Mouse (Mus musculus) urinary bladder, postnatal 4 days (tissue): Measurements from ENCODE around the gene Il25.

Experiments
- DNase-seq, 2 experiments: peaks; one replicate each; pipeline ENCODE4 v3.0.0; 2021 to 2022; ENCODE audit warnings: low spot score in 2 of 2

Il25 gene

DNA sequence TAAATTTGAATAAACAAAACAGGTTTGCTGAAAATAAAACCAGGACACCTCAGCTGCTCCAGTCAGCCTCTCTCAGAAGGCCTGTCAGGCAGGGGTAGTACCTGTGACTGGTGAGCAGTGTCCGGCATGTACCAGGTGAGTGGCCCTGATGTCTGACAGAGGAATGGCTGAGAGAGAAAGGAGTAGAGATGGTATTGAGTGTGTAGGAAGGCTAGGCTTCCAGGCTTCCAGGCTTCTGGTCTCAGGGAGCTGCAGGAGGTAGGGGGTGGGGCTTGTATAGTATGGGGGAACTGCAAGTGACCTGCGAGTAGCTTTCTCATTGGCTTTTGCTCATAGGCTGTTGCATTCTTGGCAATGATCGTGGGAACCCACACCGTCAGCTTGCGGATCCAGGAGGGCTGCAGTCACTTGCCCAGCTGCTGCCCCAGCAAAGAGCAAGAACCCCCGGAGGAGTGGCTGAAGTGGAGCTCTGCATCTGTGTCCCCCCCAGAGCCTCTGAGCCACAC lies at the start of gene Il25:
Gene Il25, plus strand, starts transcription at position 51 of the 506 bp plus-strand sequence.
- no peak for DNase-seq

DNA sequence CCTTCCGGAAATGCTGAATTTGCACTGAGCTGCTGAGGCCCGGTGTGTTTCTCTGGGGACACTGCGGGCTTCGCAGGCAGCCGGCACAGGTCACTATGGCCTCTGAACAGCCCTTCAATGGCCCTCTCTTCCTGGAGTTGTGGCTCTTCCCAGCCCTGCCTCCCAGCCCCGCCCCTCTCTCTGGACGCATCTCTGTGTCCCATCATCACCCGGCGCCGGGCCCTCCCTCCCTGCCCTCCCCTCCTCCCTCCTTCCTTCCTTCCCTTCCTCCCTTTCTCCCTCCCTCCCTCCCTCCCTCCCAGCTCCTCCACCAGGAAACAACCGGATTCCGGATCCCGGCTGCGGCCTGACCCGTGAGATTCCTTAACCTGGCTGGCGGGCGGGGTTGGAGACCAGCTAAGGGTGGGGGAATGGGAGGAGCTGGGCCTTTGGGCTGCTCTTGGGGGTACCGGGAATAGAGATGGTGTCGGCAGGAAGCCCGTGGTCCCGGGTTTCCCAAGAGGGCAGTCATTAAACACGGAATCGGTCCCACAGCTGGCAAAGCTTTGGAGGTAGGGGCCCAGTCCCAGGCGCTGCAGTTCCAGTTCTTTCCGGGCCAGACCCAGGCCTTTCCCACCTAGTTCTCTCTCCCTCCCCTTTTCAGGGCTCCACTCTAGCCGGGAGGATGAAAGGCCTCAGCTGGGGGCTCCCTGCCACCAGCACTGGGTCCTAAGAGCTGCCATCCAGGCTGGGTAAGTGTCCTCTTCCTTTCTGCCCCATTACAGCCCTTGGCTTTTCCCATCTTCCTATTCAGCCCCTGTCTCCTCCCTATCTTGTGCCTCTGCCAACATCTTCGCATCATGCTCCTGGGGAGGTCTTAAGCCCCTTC lies 49.1 kb upstream of the Il25 start, which contains the start of the genes Bcl2l2 and Gm20521:
Gene Bcl2l2, plus strand, starts transcription at position 224 of the 868 bp plus-strand sequence.
Gene Gm20521, plus strand, starts transcription at position 288 of the 868 bp plus-strand sequence.
- peak; percentile 77 to 88 for DNase-seq

DNA sequence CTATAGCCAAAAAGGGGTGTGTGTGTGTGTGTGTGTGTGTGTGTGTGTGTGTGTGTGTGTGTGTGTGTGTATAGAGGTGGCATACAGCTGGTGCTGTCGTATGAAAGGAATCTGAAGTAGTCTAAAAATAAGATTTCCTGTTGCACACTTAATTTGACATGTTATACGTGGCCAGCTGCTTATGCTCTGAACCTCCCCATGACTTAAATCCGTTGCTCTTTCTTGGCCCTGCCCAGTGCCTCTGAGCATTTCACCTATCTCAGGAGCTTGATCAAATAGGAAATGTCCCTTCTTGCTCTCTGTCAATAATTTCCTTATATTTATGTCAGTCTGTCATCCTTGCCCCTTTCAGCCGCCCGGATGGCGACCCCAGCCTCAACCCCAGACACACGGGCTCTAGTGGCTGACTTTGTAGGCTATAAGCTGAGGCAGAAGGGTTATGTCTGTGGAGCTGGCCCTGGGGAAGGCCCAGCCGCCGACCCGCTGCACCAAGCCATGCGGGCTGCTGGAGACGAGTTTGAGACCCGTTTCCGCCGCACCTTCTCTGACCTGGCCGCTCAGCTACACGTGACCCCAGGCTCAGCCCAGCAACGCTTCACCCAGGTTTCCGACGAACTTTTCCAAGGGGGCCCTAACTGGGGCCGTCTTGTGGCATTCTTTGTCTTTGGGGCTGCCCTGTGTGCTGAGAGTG lies 48.3 kb upstream of the Il25 start:
- DNase-seq, result no peak

DNA sequence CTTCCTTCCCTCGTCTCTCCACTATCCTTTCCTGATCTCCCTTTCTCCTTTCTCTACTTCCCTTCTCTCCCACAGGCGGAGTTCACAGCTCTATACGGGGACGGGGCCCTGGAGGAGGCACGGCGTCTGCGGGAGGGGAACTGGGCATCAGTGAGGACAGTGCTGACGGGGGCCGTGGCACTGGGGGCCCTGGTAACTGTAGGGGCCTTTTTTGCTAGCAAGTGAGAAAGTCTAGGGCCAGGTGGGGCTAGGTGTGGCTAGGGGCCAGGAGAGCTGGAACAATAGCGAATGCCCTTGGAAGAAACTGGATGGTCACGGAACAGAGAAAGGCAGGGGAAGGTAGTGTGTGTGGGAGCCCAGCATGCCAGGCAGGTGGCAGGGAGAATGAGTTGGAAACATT lies 47.2 kb upstream of the Il25 start:
- no peak for DNase-seq

DNA sequence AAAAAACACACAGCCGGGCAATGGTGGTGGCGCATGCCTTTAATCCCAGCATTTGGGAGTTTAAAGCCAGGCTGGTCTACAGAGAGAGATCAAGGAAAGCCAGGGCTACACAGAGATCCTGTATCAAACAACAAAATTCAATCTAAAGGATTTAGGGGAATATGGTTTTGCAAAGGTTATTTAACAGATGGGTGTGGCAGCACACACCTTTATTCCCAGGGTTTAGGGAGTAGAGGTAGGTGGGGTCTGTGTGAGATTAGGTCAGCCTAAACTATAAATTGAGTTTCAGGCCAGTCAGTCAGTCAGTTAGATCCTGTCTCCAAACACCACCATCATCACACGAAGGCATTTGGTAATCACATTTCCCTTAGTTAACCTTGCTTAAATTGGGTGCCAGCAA lies 40.3 kb upstream of the Il25 start, which contains the start of gene Pabpn1:
Gene Pabpn1, plus strand, starts transcription at position 301 of the 400 bp plus-strand sequence.
- DNase-seq, result no peak

DNA sequence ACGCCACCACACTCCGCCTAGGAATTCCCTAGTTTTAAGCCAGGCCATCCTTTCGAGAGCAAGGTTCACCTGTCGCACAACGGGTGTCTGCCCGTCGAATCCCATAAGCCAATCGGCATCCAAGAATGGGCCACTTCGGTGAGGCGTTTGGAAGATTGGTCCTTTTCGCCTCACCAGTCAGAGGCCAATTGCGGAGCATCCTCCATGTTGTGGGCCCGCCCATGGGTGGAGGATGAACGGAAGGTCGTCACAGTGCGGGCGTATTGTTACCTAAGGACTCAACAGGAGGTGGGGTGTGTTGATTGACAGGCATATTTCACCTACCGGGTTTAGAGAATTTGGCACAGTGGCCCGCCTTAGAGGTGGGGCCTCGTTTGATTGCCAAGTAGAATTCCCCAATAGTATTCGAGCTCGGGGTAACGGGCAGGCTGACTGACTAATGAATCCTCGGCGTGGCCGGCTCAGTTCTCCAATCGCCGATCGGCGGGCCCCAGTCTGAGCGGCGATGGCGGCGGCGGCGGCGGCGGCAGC lies 38.8 kb upstream of the Il25 start:
- peak; percentile 94 to 98 for DNase-seq

DNA sequence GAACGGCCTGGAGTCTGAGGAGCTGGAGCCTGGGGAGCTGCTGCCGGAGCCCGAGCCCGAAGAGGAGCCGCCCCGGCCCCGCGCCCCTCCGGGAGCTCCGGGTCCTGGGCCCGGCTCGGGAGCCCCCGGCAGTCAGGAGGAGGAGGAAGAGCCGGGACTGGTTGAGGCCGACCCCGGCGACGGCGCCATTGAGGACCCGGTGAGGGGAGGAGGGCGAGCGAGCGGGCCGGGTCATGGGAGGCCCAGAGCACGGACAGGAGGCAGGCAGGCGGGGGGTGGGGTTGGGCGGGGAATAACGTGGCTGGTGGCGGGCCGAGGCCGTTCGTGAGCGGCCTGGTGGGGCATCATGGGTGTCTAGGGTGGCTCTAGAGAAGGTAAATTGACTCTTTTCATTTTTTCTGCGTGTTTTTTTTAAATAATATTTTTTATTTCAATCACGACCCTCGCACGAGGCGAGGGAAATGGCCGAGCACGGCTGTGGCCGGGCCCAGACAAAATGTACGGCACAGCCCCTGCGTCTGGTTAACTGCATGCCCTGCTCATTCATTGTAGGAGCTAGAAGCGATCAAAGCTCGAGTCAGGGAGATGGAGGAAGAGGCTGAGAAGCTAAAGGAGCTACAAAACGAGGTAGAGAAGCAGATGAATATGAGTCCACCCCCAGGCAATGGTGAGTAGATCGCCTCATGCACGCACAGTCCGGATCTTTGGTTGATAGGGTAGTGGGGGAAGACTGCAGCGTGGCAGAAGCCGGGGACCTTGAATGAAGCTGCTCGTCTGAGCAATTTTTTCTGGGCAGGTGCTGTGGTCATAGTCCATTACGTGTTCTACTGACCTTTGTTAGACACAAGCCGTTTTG lies 38.0 kb upstream of the Il25 start:
- DNase-seq, result peak; percentile 68 to 72

DNA sequence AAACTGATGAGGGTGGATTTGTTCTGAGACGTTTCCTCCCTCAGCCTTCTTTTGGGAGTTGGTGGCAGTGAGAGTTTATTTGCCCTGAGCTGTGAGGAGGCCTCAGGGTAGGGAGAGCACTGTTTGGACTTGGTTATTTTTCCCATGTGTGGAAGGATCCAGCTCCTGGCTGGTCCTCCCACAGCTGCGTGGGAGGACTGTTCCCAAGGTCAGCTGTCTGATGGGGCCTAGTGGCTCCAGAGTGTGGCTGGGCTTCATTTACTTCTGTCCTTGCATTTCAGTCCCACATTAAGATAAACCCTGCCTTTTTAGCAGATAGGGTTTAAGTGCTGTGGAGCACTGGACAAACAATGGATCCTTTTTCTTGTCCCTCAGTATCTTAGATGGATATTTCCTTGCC lies 35.0 kb upstream of the Il25 start:
- DNase-seq, result no peak

DNA sequence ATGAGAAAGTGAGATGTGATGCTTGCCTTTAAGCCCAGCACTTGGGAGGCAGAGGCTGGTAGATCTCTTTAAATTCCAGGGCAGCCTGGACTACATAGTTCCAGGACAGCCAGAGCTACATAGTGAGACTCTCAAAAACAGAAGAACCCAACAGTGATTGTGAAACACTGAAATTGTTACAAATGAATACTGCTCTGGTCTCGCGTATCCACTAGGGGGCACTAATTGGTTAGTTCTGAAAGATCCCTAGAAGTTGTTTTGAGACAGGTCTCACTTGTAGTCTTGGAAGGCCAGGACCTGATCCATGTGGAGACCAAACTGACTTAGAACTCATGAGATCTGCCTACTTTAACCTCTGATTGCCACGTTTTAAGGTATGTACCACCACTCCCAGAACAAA lies 32.1 kb upstream of the Il25 start:
- DNase-seq, result peak in 1 of 2 experiments; percentile 42

DNA sequence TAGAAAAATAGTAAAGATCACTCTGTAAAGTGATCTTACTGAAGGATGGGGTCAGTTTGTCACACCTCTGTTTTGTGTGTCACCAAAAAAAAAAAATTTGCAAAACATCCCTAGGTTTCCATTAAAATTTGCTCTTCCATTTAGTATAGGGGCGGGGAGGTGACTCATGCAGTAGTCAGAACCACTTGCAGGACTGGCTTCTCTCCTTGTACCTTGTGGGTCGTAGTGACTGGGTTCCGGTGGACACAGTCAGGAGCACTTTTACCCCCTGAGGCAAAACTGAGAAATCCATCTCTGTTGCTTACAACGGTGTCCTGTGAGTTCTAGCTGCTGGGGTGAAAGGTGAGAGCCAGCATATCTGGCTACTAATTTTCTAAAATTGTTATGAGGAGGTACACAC lies 28.9 kb upstream of the Il25 start:
- DNase-seq, result no peak

DNA sequence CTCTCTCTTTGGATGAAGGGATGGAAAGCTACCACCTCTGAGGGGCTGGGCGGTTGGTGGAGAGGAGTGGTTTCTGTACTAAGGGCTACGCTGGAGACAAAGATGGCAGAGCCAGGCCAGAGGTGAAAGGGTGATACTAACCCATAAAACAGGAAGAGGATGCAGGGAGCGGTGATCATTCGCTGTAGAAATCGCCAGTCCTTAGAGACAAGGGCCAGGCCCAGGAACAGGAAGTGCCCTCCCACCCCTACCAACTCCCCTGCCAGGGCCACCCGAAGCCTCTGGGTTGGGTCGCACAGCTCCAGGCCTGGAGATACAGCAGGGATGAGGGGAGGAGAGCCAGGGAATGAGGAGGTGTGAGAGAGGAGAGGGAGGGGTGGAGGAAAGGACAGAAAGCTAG lies 23.8 kb upstream of the Il25 start:
- DNase-seq, result no peak

DNA sequence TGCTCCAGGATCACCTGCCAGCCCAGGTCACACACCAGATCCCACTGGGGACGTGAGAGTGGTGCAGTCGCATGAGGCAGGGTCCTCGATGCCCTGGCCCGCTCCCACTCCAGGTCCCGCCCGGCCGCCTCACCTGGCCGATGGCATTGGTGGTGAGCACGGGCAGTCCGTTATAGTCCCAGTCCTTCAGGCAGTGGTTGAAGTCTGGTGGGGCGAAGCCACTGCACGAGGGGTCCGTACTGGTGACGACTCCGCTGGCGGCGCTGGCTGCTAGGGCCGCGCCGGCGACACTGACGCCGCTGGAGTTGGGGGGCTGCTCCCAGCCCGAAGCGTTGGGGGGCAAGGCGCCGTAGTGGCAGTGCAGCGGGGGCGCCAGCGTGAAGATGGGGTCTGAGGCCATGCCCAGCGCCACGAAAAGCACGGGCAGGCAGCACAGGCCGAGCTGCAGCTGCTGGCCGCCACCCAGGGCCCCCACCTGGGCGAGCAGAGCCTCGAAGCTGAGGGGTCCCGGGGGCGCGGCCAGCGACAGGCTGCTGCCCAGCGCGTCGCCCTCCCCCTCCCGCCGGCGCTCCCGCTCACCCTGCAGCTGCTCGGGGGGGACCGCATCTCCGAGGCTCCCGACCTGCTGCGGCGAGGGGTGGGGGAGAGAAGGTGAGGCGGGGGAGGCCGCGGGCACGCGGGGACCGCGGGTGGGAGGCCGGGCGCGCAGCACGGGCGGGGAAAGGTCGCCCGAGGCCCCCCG lies 20.2 kb upstream of the Il25 start:
- DNase-seq, result no peak

DNA sequence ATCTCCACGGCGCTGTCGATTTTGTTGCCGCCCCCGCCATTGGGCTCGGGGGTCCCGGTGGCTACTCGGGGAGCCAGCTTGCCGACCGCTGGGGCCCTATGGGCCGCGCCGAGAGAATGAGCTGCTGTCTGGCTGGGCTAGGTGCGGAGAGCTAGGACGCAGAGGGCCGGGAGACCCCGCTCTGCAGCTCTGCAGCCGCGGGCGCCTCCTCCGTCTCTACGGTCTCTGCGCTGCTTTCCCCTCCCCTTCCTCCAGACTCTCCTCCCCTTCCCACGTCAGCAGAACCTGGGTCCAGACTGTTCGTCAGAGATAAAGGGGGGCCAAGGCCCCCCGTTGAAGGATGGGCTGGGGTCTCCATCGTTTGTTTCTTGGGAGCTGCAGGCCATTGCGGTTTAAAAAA lies 19.6 kb upstream of the Il25 start, which contains the start of gene Slc22a17:
Gene Slc22a17, minus strand, starts transcription at position 247 of the 400 bp plus-strand sequence.
- DNase-seq, result peak in 1 of 2 experiments; percentile 68

DNA sequence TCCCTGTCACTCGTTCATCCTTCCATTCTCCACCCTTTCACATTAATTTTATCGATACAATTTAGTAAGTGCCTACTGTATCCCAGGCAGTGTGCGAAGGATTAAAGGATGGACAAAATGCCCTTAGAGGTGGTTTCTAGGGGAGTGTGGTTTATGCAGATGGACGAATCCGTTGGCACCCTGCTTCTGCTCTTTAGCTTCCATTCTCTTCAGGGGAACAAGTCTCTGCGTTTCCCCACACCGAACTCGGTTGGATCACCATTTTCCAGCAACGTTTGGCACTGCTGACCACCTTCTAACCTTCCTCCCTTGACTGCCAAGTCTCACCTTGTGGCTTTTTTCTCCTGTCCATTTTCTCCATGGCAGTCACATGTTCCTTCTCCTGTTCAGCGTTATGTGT lies 19.2 kb upstream of the Il25 start:
- DNase-seq, result no peak

DNA sequence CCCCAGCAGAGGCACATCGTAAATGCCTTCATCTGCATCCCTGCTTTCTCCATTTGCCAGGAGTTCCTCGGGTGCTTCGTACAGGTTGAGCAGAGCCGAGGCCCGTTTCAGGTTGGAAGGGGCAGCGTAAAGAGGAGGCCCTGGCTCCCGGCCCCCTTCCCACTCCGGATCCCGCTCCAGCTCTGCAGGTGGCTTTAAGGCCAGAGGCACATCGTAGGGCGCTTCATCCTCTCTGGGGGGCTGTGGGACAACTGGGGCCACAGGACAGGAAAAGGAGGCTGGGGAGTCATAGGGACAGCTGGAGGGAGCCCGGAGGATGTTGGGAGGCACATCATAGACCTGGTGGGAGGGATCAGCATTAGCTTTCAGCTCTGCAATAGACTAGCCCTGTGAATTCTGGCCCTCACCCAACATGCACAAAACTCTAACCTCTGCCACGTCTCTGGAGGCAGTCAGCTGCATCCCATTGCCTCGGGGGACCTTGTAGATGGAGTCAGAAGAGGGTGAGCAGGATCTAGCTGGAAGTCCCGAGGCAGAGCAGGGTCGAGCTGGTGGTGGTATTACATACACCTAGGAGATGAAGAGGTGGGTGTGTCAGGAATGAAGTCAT lies 12.3 kb upstream of the Il25 start:
- DNase-seq, result no peak

DNA sequence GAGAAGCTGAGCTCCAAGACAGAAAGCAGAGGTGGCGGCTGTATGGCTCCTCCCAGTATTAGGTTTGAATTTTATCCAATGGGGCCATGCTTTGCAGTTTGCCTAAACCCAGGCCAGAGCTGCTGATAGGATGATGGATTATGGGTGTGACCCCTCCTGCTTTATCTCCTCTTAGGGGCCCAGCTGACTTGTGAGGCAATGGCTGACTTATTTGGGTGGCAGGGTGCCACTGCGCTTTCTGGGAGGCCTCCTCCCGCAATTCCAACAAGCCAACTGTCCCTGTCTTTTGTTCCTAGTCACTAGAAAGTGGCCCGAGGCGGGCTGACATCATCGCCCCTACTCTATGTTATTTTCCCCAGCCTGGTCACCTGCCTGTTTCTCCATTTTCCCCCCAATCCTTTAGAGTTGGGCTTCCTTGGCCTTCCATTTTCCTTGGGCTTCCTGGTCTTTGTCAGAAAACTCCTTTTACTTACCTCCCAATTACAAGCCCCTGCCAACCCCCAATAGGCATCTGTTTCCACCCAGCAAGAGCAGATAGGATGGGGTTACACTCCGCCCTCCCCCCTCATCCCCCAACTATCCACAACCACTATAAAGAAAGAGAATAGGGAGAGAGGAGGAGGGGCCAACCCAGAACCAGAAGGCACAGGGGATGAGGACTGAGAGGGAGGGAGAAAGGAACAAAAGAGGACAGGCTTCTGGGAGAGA lies 7.7 kb upstream of the Il25 start:
- peak; percentile 70 to 79 for DNase-seq

DNA sequence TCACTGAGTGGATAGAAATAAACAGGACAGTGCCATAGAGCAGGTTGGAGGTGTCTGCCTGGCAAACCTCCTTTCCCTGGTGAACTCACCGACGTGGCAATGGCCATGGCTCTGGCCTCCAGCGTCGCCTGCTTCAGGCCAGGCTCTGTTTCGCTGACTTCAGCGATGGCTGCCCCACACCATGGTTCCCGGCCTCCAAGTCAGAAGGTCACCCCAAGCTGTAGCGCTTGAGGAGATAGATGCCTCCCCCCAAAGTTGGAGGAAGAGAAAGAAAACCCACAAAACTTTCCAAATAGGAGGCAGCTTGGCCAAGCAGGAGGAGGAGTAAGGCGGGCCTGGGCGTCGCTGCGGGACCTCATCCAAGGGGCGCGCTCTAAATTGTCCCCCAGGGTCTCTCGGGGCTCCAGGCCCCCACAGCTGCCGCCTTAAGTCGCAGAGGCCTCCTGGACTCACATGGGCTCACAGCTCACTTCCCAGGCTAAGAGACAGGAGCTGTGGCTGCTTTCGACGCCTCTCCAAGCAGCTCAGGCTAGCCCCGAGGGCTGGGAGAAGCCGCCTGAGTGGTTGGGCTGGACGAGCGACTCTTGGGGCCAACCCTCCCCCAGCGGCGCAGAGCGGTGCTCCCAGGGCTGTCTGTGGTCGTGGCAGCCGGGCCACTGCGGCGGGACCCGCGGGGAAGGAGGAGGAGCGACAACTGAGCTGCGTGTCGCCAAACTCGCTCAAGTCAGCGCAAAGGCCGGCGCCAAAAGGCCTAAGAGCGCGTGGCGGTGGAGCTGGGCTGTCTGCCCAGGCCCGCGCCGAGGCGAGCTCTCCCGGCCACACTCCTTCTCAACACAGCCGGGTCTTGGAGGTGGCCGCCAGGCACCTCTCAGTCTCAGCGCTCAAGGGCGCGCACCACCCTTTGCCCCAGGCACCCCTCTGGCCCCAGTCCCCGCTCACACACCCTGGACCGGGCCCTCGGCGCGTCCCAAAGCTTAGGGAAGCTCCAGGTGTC lies 6.8 kb upstream of the Il25 start, which contains the start of gene Efs:
Gene Efs, minus strand, starts transcription at position 778 of the 994 bp plus-strand sequence.
- DNase-seq, result peak; percentile 74 to 76
